Mouse (Mus musculus) B cell, adult 2 months (primary cell): ENCODE data around the gene Opa1.

Experiments
- DNase-seq, 2 experiments: peaks; one replicate each; pipeline ENCODE4 v3.0.0; 2022

The Opa1 gene

GRCm38 (mm10) chr16:29693025-29693682 lies 114.0 kb downstream of the Opa1 start:
- no peak for DNase-seq

GRCm38 (mm10) chr16:29693791-29694419 lies 114.8 kb downstream of the Opa1 start:
- no peak for DNase-seq

- no peak for DNase-seq
Observed at GRCm38 (mm10) chr16:29694420-29694959, 115.4 kb downstream of the Opa1 start.
